Mouse (Mus musculus) liver, adult 2 months (tissue): ENCODE data around the gene Sel1l.

Experiments
- CTCF ChIP-seq: fragments of 200-500 bp; IDR thresholded peaks from 2 replicates; pipeline ENCODE4 v1.5.1; 2011; ENCODE audit warnings: low read depth, low read length, control low read depth
- POLR2A ChIP-seq: fragments of 200-500 bp; IDR thresholded peaks from 2 replicates; pipeline ENCODE4 v1.6.1; 2011; ENCODE audit warnings: low read length, control low read depth; ENCODE audit not compliant: insufficient read depth; ENCODE audit errors: extremely low read depth

- TF ChIP-seq POLR2A (no peak), CTCF (no peak)
Observed at GRCm38 (mm10) chr12:91776342-91776741, 72.6 kb downstream of the Sel1l start.
